Mouse (Mus musculus) G1E (cell line): Measurements from ENCODE around the gene Cct4. TPM values are rescaled to one million over a fixed set of nuclear protein-coding genes. Genes with fewer than 3 reads are reported as not detected.
A peak's percentile ranks its signal among the peaks of the same experiment; 100 is the strongest.

Experiments
- ATAC-seq: 2 replicates; pipeline ENCODE4 v1.8.0; 2016; ENCODE audit warnings: mild to moderate bottlenecking; ENCODE audit not compliant: insufficient number of reproducible peaks, poor library complexity, low FRiP score, severe bottlenecking; ENCODE audit errors: extremely low read depth
- DNase-seq: peaks from one replicate; pipeline ENCODE4 v3.0.0; 2012; ENCODE audit warnings: low spot score
- H3K27me3 ChIP-seq: 2 replicates; pipeline ENCODE4 v1.6.1; 2012; ENCODE audit warnings: mild to moderate bottlenecking, low read length, inconsistent platforms; ENCODE audit not compliant: insufficient read depth
- H3K36me3 ChIP-seq: replicated peaks from 2 replicates; pipeline ENCODE3; 2012; ENCODE audit warnings: mild to moderate bottlenecking, inconsistent platforms
- H3K4me1 ChIP-seq: 2 replicates; pipeline ENCODE4 v1.6.1; 2012; ENCODE audit warnings: low read depth, low read length, inconsistent platforms, mixed read lengths; ENCODE audit not compliant: insufficient read depth
- H3K4me3 ChIP-seq: 2 replicates; pipeline ENCODE4 v1.5.1; 2012; ENCODE audit warnings: low read depth, mild to moderate bottlenecking, inconsistent platforms, low read length, moderate library complexity, mixed read lengths
- H3K9me3 ChIP-seq: replicated peaks from 2 replicates; pipeline ENCODE4 v1.6.1; 2012; ENCODE audit warnings: inconsistent platforms
- CTCF ChIP-seq: IDR thresholded peaks from 2 replicates; pipeline ENCODE4 v1.5.1; 2012; ENCODE audit warnings: low read depth, low read length, inconsistent platforms, mixed read lengths
- GATA1 ChIP-seq: IDR thresholded peaks from 2 replicates; pipeline ENCODE4 v1.6.1; 2012; ENCODE audit warnings: borderline replicate concordance, low read length, inconsistent platforms, mixed read lengths
- GATA2 ChIP-seq: IDR thresholded peaks from 2 replicates; pipeline ENCODE4 v1.6.1; 2012; ENCODE audit warnings: low read depth, low read length, inconsistent platforms, borderline replicate concordance
- POLR2AphosphoS5 ChIP-seq: IDR thresholded peaks from 2 replicates; pipeline ENCODE4 v1.6.1; 2012; ENCODE audit warnings: low read depth, low read length, inconsistent platforms; ENCODE audit not compliant: insufficient replicate concordance
- TAL1 ChIP-seq: conservative IDR thresholded peaks from 2 replicates; pipeline ENCODE4 v1.6.1; 2012; ENCODE audit warnings: low read depth, low read length, inconsistent platforms, mixed read lengths
- polyA plus RNA-seq: library from polyadenylated mRNA; stranded (reverse); fragments of >175 nt; gene quantifications from 2 replicates; pipeline ENCODE4 v1.2.3, GENCODE M21; 2012
- total RNA-seq, 2 experiments: library from RNA; stranded (forward) in 1 of 2; stranded (reverse) in 1 of 2; fragments of 200-1000 nt in 1 of 2; fragments of >200 nt in 1 of 2; fragmentation: Nextera tagmentation in 1 of 2; gene quantifications; 2 replicates each; pipeline ENCODE4 v1.2.3; 2014 to 2017

Gene Cct4
- total and polyA plus RNA-seq, 3 experiments: 316 to 847 (median 354) TPM

DNA sequence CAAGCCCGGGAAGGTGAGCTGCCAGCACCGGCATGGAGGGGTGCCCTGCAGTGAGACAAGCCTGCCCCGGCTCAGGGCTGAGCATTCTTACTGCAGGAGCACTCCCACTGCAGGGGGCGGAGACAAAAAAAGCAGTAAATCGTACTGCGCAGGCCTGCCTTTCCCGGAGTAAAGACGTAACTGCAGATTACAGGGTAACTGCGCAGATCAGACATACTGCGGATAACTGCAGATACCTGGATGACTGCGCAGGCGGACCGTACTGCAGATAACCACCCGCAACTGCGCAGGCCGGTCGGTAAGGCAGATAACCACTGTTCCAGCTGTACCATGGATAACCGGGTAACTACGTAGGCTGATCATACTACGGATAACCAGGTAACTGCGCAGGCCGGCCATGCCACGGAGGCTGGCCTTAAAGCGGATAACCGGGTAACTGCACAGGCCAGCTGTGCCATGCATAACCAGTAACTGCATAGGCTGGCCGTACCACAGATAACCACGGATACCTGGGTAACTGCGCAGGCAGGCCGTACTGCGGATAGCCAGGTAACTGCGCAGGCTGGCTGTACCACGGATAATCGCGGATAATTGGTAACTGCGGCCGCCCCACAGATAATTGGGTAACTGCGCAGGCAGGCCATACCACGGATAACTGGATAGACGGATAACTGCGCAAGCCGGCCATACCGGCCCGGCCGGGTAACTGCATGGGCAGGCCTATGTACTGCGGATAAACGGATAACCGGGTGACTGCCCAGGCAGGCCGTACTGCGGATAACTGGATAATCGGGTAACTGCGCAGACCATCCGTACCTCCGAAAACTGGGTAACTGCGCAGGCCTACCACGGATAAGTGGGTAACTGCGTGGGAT lies 18.2 kb upstream of the Cct4 start, which contains the start of gene Zrsr1:
Gene Zrsr1, plus strand, starts transcription at position 171 of the 875 bp plus-strand sequence.
- TF ChIP-seq CTCF: no peak
- no peak for TF ChIP-seq POLR2AphosphoS5
- no peak for TF ChIP-seq GATA2
- no peak; the same call in 1 of the 2 replicates for TF ChIP-seq TAL1
- TF ChIP-seq GATA1: no peak
- peaks cover 12% of the 10 kb centered on the region for H3K9me3 ChIP-seq
- DNase-seq (peak; percentile 44), ATAC-seq (peak; percentile 72)
- H3K4me1 ChIP-seq: peaks cover 27% of the 10 kb centered on the region
- peaks cover 47% of the 10 kb centered on the region for H3K36me3 ChIP-seq
- H3K27me3 ChIP-seq: no peaks in the 10 kb centered on the region
- H3K4me3 ChIP-seq: peak within 1 kb of the TSS; percentile 76

DNA sequence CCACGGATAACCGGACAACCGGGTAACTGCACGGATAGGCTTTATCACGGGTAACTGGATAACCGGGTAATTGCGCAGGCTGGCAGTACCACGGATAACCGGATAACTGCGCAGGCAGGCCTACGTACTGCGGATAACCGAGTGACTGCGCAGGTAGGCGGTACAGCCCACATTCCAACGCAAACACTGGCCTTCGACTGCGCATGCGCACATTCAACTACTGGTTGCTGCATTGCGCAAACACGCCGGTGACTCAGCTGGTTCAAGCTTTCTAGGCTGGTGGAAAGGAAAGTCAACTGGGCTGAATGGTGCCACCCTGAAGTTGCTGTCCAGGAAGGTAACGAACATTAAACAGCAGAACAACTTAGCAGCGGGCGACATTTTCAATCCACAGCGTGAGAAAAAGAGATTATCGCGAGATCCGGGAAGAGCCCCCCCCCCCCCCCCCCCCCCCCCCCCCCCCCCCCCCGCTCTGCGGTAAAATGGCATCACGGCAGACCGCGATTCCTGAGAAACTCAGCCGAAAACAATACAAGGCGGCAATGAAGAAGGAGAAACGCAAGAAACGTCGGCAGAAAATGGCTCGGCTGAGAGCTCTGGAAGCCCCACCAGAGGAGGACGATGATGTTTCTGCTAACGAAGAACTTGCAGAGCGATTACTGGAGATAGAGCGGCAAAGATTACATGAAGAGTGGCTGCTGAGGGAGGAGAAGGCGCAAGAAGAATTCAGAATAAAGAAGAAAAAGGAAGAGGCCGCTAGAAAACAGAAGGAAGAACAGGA lies 17.4 kb upstream of the Cct4 start:
- Histone ChIP-seq H3K36me3 (peaks cover 50% of the 10 kb centered on the region), H3K4me1 (peaks cover 29% of the 10 kb centered on the region), H3K9me3 (peaks cover 12% of the 10 kb centered on the region)

DNA sequence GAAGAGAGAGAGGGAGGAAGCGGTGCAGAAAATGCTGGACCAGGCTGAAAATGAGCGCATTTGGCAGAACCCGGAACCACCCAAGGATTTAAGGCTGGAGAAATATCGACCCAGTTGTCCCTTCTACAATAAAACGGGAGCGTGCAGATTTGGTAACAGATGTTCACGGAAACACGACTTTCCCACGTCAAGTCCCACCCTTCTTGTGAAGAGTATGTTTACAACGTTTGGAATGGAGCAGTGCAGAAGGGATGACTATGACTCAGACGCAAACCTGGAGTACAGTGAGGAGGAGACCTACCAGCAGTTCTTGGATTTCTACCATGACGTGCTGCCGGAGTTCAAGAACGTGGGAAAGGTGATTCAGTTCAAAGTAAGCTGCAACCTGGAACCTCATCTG lies 16.7 kb upstream of the Cct4 start:
- ATAC-seq (no peak), DNase-seq (no peak)
- TF ChIP-seq GATA2: no peak
- TF ChIP-seq POLR2AphosphoS5: no peak
- no peak for TF ChIP-seq GATA1
- no peak for TF ChIP-seq TAL1
- Histone ChIP-seq H3K4me1 (peaks cover 33% of the 10 kb centered on the region), H3K4me3 (peak overlapping the region; percentile 66), H3K9me3 (peaks cover 12% of the 10 kb centered on the region), H3K27me3 (no peaks in the 10 kb centered on the region), H3K36me3 (peaks cover 53% of the 10 kb centered on the region)

More for the DNA sequence above, 17.4 kb upstream of the Cct4 start:
- DNase-seq: no peak
- H3K4me3 ChIP-seq: peak overlapping the region; percentile 76
- H3K27me3 ChIP-seq: no peaks in the 10 kb centered on the region
- peak; percentile 32; the same call in 1 of the 2 replicates for ATAC-seq
- TF ChIP-seq GATA1 (no peak), GATA2 (no peak), POLR2AphosphoS5 (no peak), CTCF (no peak)

DNA sequence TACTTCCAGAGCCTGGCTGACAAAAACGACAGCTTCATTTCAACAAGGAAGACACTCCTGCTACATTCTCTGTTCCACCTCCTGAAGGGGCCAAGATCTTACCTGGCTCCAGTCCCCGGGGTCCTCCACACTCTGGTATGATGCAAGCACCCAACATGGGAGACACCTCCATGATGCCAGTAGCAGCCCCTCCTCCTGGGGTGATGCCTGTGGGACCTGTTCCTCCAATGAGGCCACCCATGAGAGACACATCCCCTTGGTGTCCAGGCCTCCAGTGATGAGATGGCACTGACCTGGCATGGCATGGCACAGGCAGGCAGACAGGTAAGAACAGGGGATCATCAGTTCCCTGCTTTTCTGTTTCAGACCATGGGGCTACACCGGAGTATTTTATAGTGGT lies 12.1 kb upstream of the Cct4 start:
- H3K9me3 ChIP-seq: no peaks in the 10 kb centered on the region
- no peaks in the 10 kb centered on the region for H3K27me3 ChIP-seq

DNA sequence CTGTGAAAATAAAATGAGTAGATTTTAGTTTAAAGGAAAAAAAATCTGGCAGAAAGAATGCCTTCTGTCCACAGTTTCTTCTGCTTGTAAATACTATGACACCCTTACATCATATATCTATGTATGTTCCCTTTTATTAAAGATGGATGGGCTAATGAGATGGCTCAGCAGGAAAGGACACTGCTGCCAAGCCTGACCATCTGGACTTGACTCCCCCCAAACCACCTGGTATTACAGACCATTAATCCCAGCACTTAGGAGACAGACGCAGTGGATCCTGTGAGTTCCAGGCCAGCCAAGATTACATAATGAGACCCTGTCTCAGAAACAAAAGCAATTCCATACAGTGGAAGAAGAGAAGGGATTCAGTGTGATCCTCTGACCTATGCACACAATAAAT lies 11.6 kb upstream of the Cct4 start:
- H3K27me3 ChIP-seq: no peaks in the 10 kb centered on the region
- no peak overlapping the region for H3K4me3 ChIP-seq
- H3K4me1 ChIP-seq: peaks cover 46% of the 10 kb centered on the region
- H3K36me3 ChIP-seq: peaks cover 49% of the 10 kb centered on the region
- TF ChIP-seq POLR2AphosphoS5 (no peak), CTCF (no peak), GATA2 (no peak), TAL1 (no peak), GATA1 (no peak)
- no peak for ATAC-seq
- DNase-seq: no peak
- no peaks in the 10 kb centered on the region for H3K9me3 ChIP-seq

More for the DNA sequence above, 12.1 kb upstream of the Cct4 start:
- no peak for ATAC-seq
- Histone ChIP-seq H3K4me3 (no peak overlapping the region), H3K36me3 (peaks cover 53% of the 10 kb centered on the region), H3K4me1 (peaks cover 48% of the 10 kb centered on the region)
- TF ChIP-seq GATA2: no peak
- no peak for TF ChIP-seq TAL1
- TF ChIP-seq CTCF: no peak
- TF ChIP-seq POLR2AphosphoS5: no peak
- no peak for TF ChIP-seq GATA1
- no peak for DNase-seq

DNA sequence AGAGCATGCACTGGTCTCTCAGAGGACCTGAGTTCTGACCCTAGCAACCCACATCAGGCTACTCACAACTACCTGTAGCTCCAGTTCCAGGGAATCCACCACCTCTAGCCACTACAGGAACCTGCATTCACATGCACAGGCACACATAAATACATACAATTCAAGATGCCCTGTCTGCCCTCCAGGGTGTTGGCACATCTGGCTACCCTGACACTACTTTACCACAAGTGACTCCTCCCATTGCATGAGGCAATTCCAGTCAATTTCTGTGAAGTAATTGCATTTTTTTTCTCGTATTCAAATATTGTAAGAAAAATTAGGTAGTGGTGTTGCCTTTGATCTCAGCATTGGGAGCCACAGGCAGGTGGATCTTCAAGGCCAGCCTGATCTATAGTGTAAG lies 11.1 kb upstream of the Cct4 start:
- ATAC-seq (no peak), DNase-seq (no peak)
- H3K4me3 ChIP-seq: no peak overlapping the region
- peaks cover 41% of the 10 kb centered on the region for H3K4me1 ChIP-seq
- H3K9me3 ChIP-seq: no peaks in the 10 kb centered on the region
- H3K27me3 ChIP-seq: no peaks in the 10 kb centered on the region
- no peak for TF ChIP-seq POLR2AphosphoS5
- no peak for TF ChIP-seq GATA1
- TF ChIP-seq TAL1: no peak
- TF ChIP-seq GATA2: no peak
- no peak for TF ChIP-seq CTCF
- peaks cover 44% of the 10 kb centered on the region for H3K36me3 ChIP-seq
